Mouse (Mus musculus): ENCODE measurements around the gene AI481877.

AI481877 gene

GRCm38 (mm10) chr4:59125053-59125452 is 13.7 kb downstream of the AI481877 start:
- DNase-seq (ENCODE audit: low spot score), result no peak

GRCm38 (mm10) chr4:59123557-59123956 is 15.2 kb downstream of the AI481877 start:
- no peak for DNase-seq (ENCODE audit: low spot score)

- DNase-seq (ENCODE audit: low spot score), result no peak
Measured at GRCm38 (mm10) chr4:59117644-59118495, 20.9 kb downstream of the AI481877 start.

- DNase-seq (ENCODE audit: low spot score), result no peak
Measured at GRCm38 (mm10) chr4:59108721-59109120, 30.1 kb downstream of the AI481877 start.

- DNase-seq (ENCODE audit: low spot score), result no peak
Measured at GRCm38 (mm10) chr4:59107886-59108285, 30.9 kb downstream of the AI481877 start.

- no peak for DNase-seq (ENCODE audit: low spot score)
Measured at GRCm38 (mm10) chr4:59106661-59107060, 32.1 kb downstream of the AI481877 start.

GRCm38 (mm10) chr4:59104166-59104565 is 34.6 kb downstream of the AI481877 start:
- no peak for DNase-seq (ENCODE audit: low spot score)

- DNase-seq (ENCODE audit: low spot score), result peak; percentile 34
Measured at GRCm38 (mm10) chr4:59096393-59096792, 42.4 kb downstream of the AI481877 start.

GRCm38 (mm10) chr4:59089391-59089790 is 49.4 kb downstream of the AI481877 start:
- no peak for DNase-seq (ENCODE audit: low spot score)

GRCm38 (mm10) chr4:59083430-59083829 is 55.4 kb downstream of the AI481877 start:
- DNase-seq (ENCODE audit: low spot score), result no peak

- DNase-seq (ENCODE audit: low spot score), result no peak
Measured at GRCm38 (mm10) chr4:59069276-59069675, 69.5 kb downstream of the AI481877 start.

GRCm38 (mm10) chr4:59062526-59062925 is 76.3 kb downstream of the AI481877 start:
- DNase-seq (ENCODE audit: low spot score), result no peak

GRCm38 (mm10) chr4:59057929-59058328 is 80.9 kb downstream of the AI481877 start:
- DNase-seq (ENCODE audit: low spot score), result no peak

GRCm38 (mm10) chr4:59051081-59051480 is 87.7 kb downstream of the AI481877 start:
- DNase-seq (ENCODE audit: low spot score), result no peak

- no peak for DNase-seq (ENCODE audit: low spot score)
Measured at GRCm38 (mm10) chr4:59047222-59047621, 91.6 kb downstream of the AI481877 start.

- DNase-seq (ENCODE audit: low spot score), result no peak
Measured at GRCm38 (mm10) chr4:59043891-59044290, 94.9 kb downstream of the AI481877 start.

GRCm38 (mm10) chr4:59043074-59043473 is 95.7 kb downstream of the AI481877 start:
- no peak for DNase-seq (ENCODE audit: low spot score)

- DNase-seq (ENCODE audit: low spot score), result no peak
Measured at GRCm38 (mm10) chr4:59040397-59041287, 98.1 kb downstream of the AI481877 start.

- DNase-seq (ENCODE audit: low spot score), result no peak
Measured at GRCm38 (mm10) chr4:59037525-59037924, 101.3 kb downstream of the AI481877 start.

- DNase-seq (ENCODE audit: low spot score), result peak; percentile 37
Measured at GRCm38 (mm10) chr4:59036490-59037127, 102.2 kb downstream of the AI481877 start.

- DNase-seq (ENCODE audit: low spot score), result no peak
Measured at GRCm38 (mm10) chr4:59035786-59036350, 102.9 kb downstream of the AI481877 start.

Data from ovary, postnatal 10 days (tissue).